Mouse (Mus musculus) lung, postnatal 0 days (tissue): ENCODE measurements around the gene Polm.

Experiments
- CTCF ChIP-seq: IDR thresholded peaks from 2 replicates; pipeline ENCODE4 v1.5.1; 2016; ENCODE audit warnings: antibody characterized with exemption, mild to moderate bottlenecking
- EP300 ChIP-seq: IDR thresholded peaks from 2 replicates; pipeline ENCODE4 v1.6.1; 2016; ENCODE audit warnings: antibody characterized with exemption, mild to moderate bottlenecking, control low read depth

DNA sequence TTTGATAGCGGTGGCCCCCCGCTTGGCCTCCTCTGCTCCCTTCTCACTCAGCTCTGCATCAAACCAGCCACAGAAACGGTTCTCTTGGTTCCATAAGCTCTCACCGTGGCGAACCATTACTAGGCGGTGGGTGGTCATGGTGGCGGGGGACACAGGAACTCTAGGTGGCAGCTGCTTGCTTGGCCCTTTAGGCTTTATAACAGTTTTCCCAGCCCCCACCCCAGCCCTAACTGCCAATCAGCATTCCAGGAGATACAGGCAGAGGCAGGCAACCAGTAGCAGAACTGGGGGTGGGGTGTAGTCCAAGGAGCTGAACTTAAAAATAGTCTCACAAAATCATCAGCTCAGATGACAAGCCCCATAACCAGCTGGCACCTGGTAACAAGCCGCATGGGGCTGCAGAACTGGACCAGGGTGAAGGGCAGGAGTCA is 34.2 kb downstream of the Polm start, which contains the start of gene Pgam2:
- TF ChIP-seq EP300 = no peak
- TF ChIP-seq CTCF = no peak
